Mouse (Mus musculus) liver, adult 2 months (tissue): ENCODE results near the gene Myh3. TPM values are rescaled to one million over a fixed set of nuclear protein-coding genes. Genes with fewer than 3 reads are reported as not detected.
A peak's percentile ranks its signal among the peaks of the same experiment; 100 is the strongest.

Experiments
- DNase-seq: peaks from one replicate; pipeline ENCODE4 v3.0.0-alpha.2; 2011; ENCODE audit warnings: low read depth, low spot score; ENCODE audit errors: extremely low read depth
- H3K27ac ChIP-seq: fragments of 200-500 bp; replicated peaks from 2 replicates; pipeline ENCODE4 v1.5.1; 2012; ENCODE audit warnings: low read depth, mild to moderate bottlenecking, control low read depth, inconsistent platforms, low read length; ENCODE audit not compliant: insufficient read depth
- H3K27me3 ChIP-seq: fragments of 200-500 bp; 2 replicates; pipeline ENCODE4 v1.6.1; 2012; ENCODE audit warnings: mild to moderate bottlenecking, moderate library complexity, low read length, inconsistent platforms; ENCODE audit not compliant: control insufficient read depth, insufficient read depth
- H3K36me3 ChIP-seq: fragments of 200-500 bp; 2 replicates; pipeline ENCODE4 v1.6.1; 2012; ENCODE audit warnings: low read length, inconsistent platforms; ENCODE audit not compliant: control insufficient read depth, insufficient read depth
- H3K4me1 ChIP-seq: fragments of 200-500 bp; 2 replicates; pipeline ENCODE4 v1.6.1; 2011; ENCODE audit warnings: low read length; ENCODE audit not compliant: control insufficient read depth, insufficient read depth
- H3K4me3 ChIP-seq: fragments of 200-500 bp; 2 replicates; pipeline ENCODE4 v1.5.1; 2011; ENCODE audit warnings: low read depth, mild to moderate bottlenecking, control low read depth, low read length, moderate library complexity; ENCODE audit not compliant: insufficient read depth
- H3K79me2 ChIP-seq: fragments of 200-500 bp; 2 replicates; pipeline ENCODE4 v1.6.1; 2012; ENCODE audit warnings: inconsistent platforms, mild to moderate bottlenecking, low read length, moderate library complexity; ENCODE audit not compliant: control insufficient read depth, insufficient read depth
- H3K9ac ChIP-seq: fragments of 200-500 bp; 2 replicates; pipeline ENCODE4 v1.6.1; 2012; ENCODE audit warnings: low read depth, mild to moderate bottlenecking, control low read depth, inconsistent platforms, low read length
- CTCF ChIP-seq: fragments of 200-500 bp; IDR thresholded peaks from 2 replicates; pipeline ENCODE4 v1.5.1; 2011; ENCODE audit warnings: low read depth, low read length, control low read depth
- POLR2A ChIP-seq: fragments of 200-500 bp; IDR thresholded peaks from 2 replicates; pipeline ENCODE4 v1.6.1; 2011; ENCODE audit warnings: low read length, control low read depth; ENCODE audit not compliant: insufficient read depth; ENCODE audit errors: extremely low read depth
- WGBS: fragments of 180-500 bp; shearing (Covaris S2); methylation state at CpG from one replicate; pipeline ENCODE4 v1.1.7; 2018; 5-methylcytosine and 5-hydroxymethylcytosine counted together
- polyA plus RNA-seq: library from polyadenylated mRNA; depleted of rRNA; stranded (reverse); fragments of >200 nt; gene quantifications from 2 replicates; pipeline ENCODE4 v1.2.3, GENCODE M21; 2012
- total RNA-seq: library from RNA; depleted of rRNA; stranded (reverse); fragments of >200 nt; gene quantifications from 2 replicates; pipeline ENCODE4 v1.2.3, GENCODE M21; 2014

Myh3 gene
- total and polyA plus RNA-seq, 2 experiments: not detected

DNA sequence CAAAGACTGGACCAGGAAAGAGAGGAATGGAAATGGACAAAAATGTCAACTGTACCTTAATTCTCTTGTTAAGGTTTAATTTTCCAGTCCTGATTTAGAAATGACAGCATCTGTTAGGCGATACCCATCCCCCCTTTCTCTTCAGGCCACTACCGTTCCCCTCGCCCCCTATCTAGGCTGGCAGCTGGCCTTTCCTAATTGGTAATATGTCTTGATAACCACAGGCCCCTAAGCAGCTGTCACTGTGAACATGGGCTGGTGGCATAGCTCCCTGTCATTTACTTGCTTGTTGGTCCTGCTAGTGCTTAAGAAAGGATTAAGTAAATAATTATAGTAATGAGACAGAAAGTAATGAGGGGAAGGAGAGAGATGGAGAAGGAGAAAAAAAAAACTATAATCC is 665 bp upstream of the Myh3 start:
- TF ChIP-seq POLR2A: no peak
- no peak for TF ChIP-seq CTCF

DNA sequence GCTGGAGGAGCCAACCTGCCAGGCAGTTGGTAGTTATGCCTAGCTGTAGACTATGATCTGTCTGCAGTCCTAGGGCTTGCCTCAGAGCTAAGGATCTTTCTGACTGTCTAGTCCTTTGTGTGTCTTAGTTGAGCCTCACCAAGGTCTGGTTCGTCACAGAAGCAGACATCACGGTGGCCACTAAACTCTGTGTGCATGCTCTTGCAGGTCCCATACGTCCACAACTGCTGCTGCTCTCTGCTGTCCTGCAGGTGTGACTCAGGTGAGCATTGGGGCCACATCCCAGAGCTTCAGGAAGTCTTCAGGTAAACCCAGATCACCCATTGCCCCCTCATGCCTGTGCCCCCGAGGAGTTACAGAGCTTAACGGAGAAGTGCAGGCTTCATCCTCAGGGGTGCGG is 788 bp downstream of the Myh3 start:
- no peaks in the 10 kb centered on the region for H3K79me2 ChIP-seq
- 86% methylated on average over 6 of the region's 6 CpGs for WGBS
- H3K4me3 ChIP-seq: no peak overlapping the region
- DNase-seq: no peak
- H3K4me1 ChIP-seq: no peaks in the 10 kb centered on the region
- no peak for TF ChIP-seq POLR2A
- TF ChIP-seq CTCF: no peak
- no peak overlapping the region for H3K9ac ChIP-seq
- H3K36me3 ChIP-seq: no peaks in the 10 kb centered on the region
- no peaks in the 10 kb centered on the region for H3K27me3 ChIP-seq
- H3K27ac ChIP-seq: no peak overlapping the region

More for the DNA sequence above, 665 bp upstream of the Myh3 start:
- Histone ChIP-seq H3K4me3 (no peak overlapping the region), H3K4me1 (no peaks in the 10 kb centered on the region), H3K27ac (no peak overlapping the region), H3K36me3 (no peaks in the 10 kb centered on the region), H3K9ac (no peak overlapping the region), H3K27me3 (no peaks in the 10 kb centered on the region), H3K79me2 (no peaks in the 10 kb centered on the region)
- DNase-seq: no peak
- WGBS: 66% methylated on average over 3 of the region's 3 CpGs

- TF ChIP-seq POLR2A (no peak), CTCF (no peak)
- no peak overlapping the region for H3K4me3 ChIP-seq
- no peaks in the 10 kb centered on the region for H3K4me1 ChIP-seq
- no peaks in the 10 kb centered on the region for H3K79me2 ChIP-seq
- no peak for DNase-seq
- H3K27me3 ChIP-seq: 0 out of 2 replicates have a peak, but pooled peaks cover 3% of the 10 kb centered on the region
- no peak overlapping the region for H3K9ac ChIP-seq
- WGBS: 78% methylated on average over 11 of the region's 11 CpGs
- H3K36me3 ChIP-seq: no peaks in the 10 kb centered on the region
- H3K27ac ChIP-seq: no peak overlapping the region
Observed at GRCm38 (mm10) chr11:67079740-67080139, 1.6 kb downstream of the Myh3 start.

DNA sequence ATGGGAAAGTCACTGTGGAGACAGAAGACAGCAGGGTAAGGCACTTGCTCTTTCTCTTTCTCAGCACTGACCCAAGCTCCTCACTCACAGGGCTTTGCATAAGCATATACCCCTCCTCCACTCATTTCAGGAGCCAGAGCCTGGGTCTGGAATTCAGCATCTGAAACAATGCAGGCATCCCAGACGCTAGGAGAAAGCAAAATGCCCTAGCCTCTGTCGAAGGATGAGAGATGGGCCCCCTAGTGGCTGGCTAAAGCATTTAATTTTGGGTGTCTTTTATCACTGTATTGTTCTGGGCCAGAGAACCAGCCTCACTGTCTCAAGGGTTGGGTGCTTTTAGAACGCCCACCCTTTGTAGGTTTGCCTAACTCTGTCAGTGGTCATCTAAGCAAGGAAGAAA is 2.1 kb downstream of the Myh3 start:
- no peaks in the 10 kb centered on the region for H3K36me3 ChIP-seq
- H3K9ac ChIP-seq: no peak overlapping the region
- no peak for TF ChIP-seq POLR2A
- TF ChIP-seq CTCF: peak; percentile 59; the same call in 1 of the 2 replicates
- no peak overlapping the region for H3K4me3 ChIP-seq
- peak; percentile 39 for DNase-seq
- H3K27ac ChIP-seq: no peak overlapping the region
- 2% methylated on average over 3 of the region's 3 CpGs for WGBS
- no peaks in the 10 kb centered on the region for H3K4me1 ChIP-seq
- no peaks in the 10 kb centered on the region for H3K79me2 ChIP-seq
- peaks cover 5% of the 10 kb centered on the region; the same call in 1 of the 2 replicates for H3K27me3 ChIP-seq

- Histone ChIP-seq H3K4me3 (no peak overlapping the region), H3K36me3 (no peaks in the 10 kb centered on the region), H3K27ac (no peak overlapping the region), H3K27me3 (peaks cover 5% of the 10 kb centered on the region; the same call in 1 of the 2 replicates), H3K9ac (no peak overlapping the region), H3K4me1 (no peaks in the 10 kb centered on the region), H3K79me2 (no peaks in the 10 kb centered on the region)
- DNase-seq: peak; percentile 48
- no peak for TF ChIP-seq CTCF
- TF ChIP-seq POLR2A: no peak
- WGBS: 5% methylated on average over 11 of the region's 11 CpGs
Observed at GRCm38 (mm10) chr11:67081125-67081649, 3.1 kb downstream of the Myh3 start.

GRCm38 (mm10) chr11:67082188-67082587 is 4.1 kb downstream of the Myh3 start:
- H3K4me1 ChIP-seq: no peaks in the 10 kb centered on the region
- WGBS: 83% methylated on average over 7 of the region's 7 CpGs
- TF ChIP-seq POLR2A: no peak
- TF ChIP-seq CTCF: no peak
- H3K4me3 ChIP-seq: no peak overlapping the region
- H3K36me3 ChIP-seq: no peaks in the 10 kb centered on the region
- H3K79me2 ChIP-seq: no peaks in the 10 kb centered on the region
- peaks cover 5% of the 10 kb centered on the region; the same call in 1 of the 2 replicates for H3K27me3 ChIP-seq
- H3K9ac ChIP-seq: no peak overlapping the region
- DNase-seq: no peak
- no peak overlapping the region for H3K27ac ChIP-seq
